Mouse (Mus musculus): Measurements from ENCODE around the gene Dgke.
A peak's percentile ranks its signal among the peaks of the same experiment; 100 is the strongest.

- TF ChIP-seq CTCF (IDR thresholded peaks at IDR 0.05; ENCODE audit: low read depth), result peak; percentile 81
- no peak for TF ChIP-seq EP300 (optimal IDR thresholded peaks at IDR 0.05)
Measured at GRCm38 (mm10) chr11:89084601-89085000, 18.0 kb upstream of the Dgke start.

Data from stomach, postnatal 0 days (tissue).